Mouse (Mus musculus): ENCODE results near the gene Il12a.
A peak's percentile ranks its signal among the peaks of the same experiment; 100 is the strongest.

Gene Il12a

DNA sequence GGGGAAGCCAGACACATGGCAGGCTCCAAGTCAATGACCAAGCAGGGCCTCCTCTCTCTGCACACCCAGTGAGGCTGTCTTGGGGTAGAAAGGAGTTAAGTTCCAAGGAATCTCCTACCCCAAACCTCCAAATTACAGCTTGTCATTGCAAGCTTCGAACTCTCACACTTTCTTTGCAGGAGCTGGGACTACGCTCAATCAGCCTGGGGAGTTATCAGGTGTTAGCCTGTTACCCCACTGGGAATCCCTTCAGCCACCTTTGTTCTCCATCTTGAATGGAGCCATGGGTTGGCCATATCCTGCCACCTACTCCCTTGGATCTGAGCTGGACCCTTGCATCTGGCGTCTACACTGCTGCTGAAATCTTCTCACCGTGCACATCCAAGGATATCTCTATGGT, at the start of gene Il12a:
TSS of gene Il12a (plus strand) at position 301 of the 400 bp plus-strand sequence.
- no peak for DNase-seq

DNA sequence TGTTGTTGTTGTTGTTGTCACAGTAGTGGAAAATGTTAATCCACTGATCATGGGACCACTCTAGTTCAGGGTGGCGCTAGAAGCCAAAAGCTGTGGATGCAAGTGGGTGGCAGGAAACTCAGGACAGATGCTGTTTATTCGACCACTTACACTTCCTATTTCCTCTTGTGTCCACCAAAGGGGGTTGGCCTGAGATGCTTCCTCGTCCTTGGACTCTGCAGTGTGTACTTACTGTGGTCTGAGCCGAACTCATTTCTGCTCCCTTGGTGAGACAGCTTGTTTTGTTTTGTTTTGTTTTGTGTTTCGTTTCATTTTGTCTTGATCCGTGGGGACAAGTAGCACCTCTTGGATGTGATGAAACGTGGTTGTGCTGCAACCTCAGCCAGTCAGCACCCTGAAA, 47.5 kb upstream of the Il12a start:
- no peak for DNase-seq

DNA sequence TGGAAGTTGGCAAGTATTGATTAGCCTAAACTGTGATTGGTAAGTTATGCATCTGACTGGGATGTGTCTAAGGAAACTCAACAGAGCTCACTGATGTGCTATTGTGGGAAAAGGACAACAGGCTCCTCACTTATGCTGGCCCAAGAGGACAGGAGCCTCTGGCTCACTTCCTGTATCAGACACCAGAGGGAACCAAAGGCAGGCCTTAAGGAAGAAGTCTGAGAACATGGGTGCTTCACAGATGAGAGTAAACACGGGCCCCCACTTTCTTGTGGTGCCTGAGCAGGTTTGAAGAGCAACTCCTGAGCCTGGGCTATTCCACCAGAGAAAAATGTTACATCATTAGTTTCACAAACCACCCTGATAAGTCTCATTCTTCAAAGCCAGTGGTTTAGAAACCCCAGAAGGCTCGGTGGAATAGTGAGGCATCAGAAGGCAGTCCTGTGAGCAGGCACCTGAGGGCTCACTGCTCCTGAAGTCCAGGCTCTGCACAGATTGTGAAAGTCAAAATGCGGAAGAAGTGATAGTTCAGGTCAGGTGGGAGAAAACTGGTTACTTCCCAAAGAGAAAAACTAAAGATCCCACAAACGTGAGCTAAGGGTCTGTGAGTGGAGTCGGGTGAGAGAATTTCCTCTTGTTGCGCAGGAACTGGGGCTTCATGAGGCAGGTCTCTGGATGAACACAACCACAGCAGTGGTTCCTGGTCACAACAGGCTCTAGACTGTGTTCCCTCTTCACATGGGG, 43.9 kb upstream of the Il12a start:
- peak; percentile 43 to 62 for DNase-seq

DNA sequence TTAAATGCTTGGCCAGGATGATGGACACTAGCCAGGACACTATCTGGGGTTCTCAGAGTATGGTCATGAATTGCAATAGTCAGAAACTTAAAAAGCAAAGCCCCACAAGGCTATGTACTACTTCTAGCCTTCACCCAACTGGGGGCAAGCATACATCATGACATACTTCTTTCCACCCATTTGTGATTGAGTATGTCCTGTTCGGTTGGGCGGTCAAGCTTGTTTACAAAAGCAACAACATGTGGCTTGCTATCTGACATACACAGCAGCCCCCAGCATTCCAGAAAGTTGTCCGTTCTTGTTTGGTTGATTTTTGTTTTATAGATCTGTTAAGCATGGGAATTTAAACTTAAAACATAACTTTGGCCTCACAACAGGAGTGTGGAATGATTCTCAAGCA, 43.2 kb upstream of the Il12a start:
- DNase-seq: no peak

DNA sequence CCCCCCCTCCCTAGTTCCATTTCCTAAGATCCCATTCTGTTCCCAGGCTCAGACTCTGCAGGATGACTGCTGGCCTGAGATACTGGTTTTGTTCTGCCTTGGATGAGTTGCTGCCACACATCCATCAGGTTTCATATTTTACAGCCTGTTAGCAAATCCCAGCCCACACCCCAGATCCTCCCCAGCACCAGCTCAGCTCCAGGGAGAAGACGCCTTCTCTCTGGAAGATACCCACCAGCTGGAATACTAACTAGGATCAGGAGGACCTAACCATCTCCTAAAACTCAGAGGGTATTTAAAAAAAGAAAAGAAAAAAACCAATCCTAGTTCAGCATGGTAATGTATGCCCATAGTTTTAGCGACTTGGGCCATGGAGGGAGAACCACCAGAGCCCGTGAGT, 40.2 kb upstream of the Il12a start:
- DNase-seq: no peak

DNA sequence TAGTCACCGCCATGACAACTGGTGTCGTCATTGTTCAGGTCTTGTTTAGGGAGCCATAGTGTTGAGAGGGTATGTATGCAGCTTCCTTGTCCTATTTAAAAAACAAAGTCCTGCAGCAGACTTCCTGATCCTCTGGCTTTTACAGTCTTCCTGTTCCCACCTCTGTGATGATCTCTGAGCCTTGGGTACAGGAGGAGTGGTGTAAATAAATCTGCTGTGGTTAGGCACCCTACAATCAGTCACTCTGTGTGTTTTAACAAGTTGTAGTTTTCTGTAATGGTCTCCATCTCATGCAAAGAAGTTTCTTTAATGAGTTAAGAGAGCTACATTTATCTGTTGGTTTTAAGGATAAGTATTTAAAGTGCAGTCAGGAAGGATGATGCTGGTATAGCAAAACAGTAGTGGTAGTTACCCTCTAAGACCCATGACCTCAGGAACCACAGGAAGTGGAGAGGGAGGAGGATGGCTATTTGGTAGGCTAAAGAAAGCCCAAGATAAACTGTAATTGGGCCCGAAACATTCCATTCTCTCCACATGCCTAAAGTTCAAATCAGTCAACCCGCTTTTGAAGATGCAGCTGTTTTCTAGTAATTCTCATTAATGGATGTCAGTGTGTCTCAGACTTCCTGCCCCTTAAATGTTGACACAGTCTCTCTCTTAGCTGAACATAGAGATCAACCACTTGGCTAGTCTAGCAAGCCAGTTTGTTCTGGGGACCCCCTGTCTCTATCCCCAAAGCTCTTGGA, 33.7 kb upstream of the Il12a start:
- no peak for DNase-seq

DNA sequence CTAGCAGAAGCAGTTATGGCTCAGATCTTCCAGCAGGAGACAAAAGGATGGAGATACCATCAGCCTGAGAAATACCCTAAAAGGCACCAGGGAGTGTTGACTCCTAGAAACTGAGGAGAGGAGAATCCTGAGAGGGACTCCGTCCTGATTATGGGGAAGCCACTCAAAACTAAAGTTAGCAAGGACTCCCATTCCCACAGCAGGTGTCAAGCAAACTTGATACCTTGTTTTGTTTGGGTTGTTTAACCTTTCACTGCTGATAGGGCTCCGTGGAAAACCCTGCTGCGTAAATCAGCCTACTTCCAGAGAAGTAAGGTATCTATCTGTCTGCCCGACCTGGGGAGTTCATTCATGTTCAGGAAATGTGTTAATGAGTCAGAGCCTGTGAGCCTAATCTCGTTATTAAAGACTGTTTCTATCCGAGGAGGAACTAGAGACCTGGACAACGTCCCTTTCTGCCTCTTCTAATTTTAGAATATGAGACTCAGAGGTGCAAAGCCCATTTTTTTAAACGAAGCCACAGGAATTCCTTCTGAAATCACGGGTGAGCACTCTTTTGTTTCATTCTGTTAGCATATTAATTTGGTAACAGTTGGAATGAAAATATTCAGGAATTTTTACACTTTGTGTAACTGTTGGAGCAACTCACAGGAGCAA, 32.7 kb upstream of the Il12a start:
- no peak for DNase-seq

DNA sequence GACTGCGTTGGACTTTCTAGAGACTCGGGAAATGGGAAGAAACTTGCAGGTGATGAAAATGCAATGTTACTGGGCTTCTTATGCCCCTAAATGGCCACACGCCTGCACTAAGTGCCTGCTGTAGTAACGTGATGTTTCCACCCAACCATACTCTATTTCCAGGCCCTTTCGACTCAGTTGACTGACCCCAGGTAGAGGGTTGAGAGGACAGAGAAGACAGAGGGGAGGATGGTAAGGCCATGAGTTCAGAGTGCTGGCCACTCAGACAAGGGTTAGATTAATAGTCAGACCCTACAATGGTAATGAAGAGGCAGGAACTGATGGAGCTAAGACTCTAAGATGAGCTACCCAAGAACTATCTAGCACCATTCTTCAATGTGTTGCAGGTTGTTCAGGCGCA, 30.4 kb upstream of the Il12a start:
- no peak for DNase-seq

DNA sequence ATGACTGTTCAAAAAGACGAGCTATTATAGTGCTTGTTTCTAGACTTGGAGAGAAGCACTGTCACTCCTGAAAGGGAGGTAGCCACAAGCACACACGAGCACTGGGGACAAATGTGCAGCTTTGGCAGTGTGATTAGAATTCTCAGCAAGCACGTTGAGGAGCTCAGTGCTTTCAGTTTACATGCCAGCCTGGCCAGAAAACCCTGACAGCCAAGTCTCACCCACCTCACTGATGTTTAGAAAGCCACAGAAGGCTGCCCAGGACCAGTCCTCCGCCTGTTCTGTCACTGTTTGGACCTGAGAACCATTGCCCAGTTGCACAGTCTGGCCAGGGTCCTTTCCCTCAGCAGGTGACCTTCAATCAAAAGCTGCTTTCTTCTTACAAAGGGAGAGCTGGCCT, 29.9 kb upstream of the Il12a start:
- no peak for DNase-seq

DNA sequence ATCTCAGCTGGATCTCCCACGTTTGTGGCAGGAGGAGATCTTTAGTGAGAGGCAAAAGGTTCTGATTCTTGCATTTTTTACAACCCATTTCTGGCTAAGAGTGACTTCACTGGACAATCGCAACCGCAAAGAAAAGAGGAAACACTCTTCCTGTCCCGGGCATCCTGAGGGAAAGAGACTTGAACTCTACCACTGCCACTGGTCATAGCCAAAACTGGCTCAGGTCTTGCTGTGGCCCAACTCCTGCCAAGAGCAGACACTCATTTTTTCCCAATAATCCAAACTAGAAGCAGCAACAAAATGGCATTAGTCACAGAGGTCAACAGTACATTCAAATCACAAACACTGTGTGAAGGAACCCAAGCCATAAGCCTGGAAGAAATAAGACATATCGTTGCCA, 28.1 kb upstream of the Il12a start:
- DNase-seq: no peak

DNA sequence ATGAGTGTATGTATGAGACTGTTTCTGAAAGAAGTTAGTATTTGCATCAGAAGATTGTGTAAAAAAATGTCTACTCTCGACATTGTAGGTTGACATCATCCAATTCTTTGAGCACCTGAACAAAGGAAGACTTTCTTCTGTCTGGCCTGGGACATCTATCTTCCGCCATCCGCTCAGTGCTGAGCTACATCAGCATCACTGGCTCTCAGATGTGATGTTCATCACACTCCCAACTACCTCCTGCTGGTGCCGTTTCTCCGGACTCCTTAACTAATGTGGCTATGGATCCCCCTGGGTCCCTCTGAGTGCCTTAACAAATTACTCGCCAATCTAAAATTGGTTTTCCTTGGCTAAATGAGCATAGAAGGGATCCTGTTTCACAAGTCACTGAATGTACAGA, 26.1 kb upstream of the Il12a start:
- no peak for DNase-seq

DNA sequence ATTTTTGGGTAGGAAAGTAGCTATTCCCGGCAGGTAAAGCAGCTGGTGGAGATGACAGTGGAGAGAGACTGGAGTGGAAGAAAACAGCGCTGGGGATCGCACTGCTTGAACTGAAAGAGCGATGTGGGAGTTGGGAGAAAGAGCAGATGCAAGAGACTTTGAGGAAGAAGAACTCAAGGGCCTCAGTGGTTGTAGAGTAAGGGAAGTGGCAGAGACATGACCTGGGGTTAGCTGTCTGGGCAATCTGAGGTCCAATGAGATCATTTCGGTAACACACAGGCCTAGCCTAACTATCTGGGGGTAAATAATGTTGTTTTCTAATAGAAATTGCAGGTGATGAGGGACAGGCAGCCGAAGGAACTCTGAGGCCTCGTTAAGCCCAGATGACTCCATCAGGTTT, 24.1 kb upstream of the Il12a start:
- no peak for DNase-seq

DNA sequence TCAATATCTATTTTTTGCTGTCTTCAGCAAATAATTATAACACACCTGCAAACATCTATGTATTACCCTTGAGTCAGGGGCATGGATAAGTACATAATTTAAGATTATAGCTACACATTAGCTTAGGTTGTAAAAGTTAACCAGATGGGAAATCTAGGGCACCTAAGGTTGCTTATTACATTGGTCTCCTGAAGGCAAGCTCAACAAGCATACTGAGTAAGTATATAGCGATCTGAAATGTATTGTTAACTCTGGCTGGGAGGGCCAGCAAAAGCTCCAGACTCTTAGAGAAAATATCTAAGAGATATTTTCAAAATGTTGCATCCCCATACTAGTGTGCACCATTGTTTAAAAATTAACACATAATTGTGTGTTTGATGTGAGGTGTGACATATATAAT, 22.6 kb upstream of the Il12a start:
- DNase-seq: no peak

DNA sequence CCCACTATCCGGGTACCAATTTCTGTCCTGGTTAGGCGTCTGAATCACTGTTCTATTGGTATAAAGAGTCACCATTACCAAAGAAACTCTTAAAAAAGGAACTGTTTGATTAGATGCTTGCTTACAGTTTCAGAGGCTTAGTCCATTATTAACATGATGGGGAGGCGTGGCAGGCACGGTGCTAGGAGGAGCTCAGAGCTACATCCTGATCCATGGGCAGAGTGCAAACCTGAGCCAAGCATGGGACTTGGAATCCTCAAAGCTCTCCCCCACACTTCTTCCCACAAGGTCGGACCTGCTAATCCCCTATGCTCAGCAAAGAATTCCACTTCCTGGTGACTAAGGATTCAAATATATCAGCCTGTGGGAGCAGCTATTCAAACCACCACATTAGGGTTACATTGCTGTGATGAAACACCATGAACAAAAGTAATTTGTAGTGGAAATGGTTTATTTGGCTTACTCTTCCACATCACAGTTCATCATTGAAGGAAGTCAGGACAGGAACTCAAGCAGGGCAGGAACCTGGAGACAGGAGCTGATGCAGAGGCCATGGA, 20.9 kb upstream of the Il12a start:
- DNase-seq: no peak

DNA sequence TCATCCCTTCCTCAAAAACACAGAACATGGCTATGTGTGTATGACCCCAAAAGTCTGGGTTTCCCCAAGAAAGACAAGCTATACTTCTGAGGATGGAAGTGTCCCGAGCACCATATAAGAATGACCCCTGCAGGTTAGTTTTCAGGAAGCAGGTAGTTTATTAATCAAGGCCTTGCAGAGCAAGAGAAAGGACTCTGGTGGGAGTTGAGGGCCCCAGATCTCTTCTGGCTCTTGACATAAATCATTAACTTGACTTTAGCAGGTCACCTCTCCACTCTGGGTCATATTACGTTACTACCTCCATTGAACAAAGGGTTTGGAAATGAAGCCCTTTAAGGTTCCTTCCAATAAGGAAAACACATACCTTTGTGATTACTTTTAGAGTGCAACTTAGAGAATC, 15.7 kb upstream of the Il12a start:
- no peak for DNase-seq

DNA sequence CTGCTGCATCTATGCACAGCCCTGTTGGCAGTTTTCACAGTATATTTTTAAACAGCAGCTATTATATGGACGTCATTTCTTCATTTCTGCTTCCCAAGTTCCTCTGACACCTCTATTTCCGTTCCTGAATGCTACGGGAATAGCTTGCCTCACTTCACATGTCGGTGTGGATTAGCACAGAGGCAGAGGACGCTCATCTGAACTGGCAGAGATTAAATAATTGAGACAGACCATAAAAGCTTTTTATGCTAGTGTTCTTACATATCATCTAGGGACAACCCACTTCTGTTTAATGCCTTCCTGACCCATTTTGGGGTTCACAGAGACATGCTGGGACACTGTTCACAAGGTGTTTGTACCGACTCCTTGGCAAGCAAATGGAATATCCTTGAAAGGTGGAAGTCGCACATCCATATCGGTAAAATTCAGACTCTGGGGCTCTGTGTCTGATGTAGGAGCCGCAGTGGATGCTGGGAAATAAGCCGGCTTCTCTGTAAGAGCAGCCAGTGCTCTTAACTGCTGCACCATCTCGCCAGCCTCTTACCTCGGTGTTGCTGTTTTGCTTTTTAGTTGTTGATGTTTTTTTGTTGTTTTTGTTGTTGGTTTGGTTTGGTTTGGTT, 15.1 kb upstream of the Il12a start:
- no peak for DNase-seq

DNA sequence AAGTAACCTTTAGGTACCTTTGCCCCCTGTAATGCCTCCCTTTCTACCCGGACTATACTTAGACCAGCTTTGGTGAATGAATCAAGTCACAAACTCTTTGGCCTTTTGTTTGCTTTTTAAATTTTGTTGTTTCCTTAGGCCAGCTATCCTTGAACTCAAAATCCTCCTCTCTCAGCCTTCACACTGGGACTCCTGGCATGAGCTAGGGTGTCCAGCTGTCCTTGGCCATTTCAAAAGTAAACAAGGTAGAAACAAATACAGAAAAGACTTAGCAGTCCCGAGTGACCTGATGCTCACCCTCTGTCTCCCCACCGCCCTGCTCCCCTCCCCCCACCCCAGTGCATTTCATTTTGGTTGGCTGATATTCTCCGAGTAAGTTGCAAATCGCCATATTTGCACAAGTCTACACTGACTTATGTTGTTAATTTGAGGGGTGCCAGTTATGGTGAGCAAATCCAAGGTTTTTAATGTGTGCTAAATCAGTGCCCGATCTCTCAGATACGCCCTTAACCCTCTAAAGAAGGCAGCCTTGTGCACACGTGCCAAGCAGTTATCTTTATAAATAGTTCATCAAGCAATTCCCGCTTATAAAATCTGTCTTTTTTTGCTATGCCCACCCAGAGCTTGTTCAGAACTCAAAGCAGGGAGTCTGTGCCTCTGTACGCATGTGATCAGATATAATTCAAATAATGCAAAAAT, 14.3 kb upstream of the Il12a start:
- no peak for DNase-seq

DNA sequence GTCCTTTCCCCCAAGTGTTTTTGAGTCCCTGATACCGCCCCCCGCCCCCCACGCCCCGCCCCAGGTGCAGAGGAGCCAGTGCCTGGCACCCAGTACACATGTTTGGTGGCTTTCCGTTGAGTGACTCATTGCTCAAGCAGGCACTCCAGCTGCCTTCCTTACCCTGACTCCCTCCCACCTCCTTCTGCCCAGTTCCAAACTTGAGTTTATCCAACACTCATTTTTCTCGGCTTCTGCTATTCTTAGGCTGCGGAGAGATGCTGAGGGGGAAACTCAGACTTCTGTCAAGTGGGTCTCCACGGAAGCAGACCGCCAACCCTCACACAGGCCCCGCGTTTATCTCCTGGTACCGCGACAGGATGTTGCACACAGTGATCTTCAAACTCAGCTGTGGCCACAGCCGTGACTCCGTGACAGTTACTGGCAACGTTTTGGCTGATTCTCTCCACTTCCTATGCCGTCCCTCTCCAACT, 13.6 kb upstream of the Il12a start:
- peak; percentile 21 to 40 for DNase-seq

DNA sequence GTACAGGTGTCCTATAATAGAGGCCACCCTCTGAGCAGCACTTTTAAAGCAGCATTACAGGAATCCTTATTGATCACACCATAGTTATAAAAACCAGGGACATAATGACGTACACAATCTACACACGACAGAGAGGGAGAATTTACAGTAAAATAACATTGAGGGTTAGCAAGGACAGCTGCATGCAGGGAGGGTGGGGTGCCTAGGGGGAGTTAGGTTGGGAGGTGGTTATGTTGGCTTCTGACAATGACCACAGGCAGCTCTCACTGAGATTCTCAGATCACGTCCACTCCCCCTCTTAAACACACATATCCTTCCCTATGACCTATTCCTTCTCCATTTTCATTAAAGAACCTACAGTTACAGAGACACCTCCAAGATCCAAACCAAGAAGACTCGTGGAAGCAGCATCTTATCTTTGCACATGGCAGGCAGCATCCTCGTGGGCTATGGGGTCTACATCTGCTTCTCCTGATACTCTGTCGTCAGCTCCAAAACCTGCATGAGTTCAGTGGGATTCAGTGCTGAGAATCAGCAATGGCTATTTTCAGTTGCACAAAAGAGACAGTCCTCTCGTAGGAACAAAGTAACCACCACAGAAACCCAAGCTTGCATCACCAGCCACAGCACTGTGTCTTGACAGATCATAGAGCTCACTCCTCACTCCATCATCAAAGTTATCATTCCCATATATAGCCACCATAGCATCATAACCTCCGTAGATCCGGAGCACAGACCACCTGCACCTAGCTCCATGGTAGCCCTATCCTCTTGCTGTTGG, 11.4 kb upstream of the Il12a start:
- no peak for DNase-seq

DNA sequence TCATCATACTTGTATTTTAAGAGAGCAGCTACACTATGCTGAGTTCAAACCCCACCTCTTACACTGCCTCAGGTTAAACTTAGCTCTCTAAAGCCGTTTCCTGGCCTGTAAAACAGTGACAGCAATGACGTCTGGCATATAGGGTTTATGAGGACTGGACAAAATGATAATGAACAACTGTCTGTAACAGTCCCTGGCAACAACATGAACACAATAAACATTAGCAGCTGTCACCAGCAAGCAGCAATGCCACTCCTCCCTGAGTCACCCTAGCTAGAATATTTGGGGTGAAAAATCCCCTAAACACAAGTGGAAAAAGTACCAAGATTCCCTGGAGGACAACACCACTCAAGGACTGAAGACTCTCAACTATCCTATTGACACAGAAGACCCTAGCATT, 6.9 kb upstream of the Il12a start:
- no peak for DNase-seq

DNA sequence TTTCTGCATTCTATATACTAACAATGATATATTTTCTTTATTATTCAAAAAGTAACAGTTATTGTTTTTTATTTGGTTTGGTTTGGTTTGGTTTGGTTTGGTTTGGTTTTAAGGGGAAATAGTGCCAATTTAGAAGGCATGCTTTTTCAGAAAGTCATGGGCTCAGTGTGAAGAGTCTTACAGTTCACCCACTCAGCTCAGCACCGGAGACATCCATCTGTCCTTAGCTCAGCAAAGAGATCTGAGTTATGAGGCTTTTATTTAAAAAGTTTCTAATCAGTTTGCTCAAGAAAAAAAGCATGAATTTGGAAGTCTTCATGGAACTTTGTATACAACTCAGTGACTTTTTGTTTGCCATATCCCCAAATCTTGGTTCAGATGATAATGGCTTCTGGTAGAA, 6.2 kb upstream of the Il12a start:
- no peak for DNase-seq

All from kidney, postnatal 4 days (tissue).